Mouse (Mus musculus) kidney, postnatal 4 days (tissue): Measurements from ENCODE around the gene Vrk1.
A peak's percentile ranks its signal among the peaks of the same experiment; 100 is the strongest.

ENCODE experiments used
- DNase-seq, 2 experiments: peaks; one replicate each; pipeline ENCODE4 v3.0.0; 2021; ENCODE audit warnings: mixed read lengths in 2 of 2

The Vrk1 gene

GRCm38 (mm10) chr12:106010065-106010915 is at the start of gene Vrk1:
Vrk1 (plus strand) TSS chr12:106010228.
- DNase-seq: peak; percentile 95 to 97

GRCm38 (mm10) chr12:105960592-105961330 is 49.3 kb upstream of the Vrk1 start:
- no peak for DNase-seq

- DNase-seq: no peak
Observed at GRCm38 (mm10) chr12:105961667-105962066, 48.4 kb upstream of the Vrk1 start.

DNA sequence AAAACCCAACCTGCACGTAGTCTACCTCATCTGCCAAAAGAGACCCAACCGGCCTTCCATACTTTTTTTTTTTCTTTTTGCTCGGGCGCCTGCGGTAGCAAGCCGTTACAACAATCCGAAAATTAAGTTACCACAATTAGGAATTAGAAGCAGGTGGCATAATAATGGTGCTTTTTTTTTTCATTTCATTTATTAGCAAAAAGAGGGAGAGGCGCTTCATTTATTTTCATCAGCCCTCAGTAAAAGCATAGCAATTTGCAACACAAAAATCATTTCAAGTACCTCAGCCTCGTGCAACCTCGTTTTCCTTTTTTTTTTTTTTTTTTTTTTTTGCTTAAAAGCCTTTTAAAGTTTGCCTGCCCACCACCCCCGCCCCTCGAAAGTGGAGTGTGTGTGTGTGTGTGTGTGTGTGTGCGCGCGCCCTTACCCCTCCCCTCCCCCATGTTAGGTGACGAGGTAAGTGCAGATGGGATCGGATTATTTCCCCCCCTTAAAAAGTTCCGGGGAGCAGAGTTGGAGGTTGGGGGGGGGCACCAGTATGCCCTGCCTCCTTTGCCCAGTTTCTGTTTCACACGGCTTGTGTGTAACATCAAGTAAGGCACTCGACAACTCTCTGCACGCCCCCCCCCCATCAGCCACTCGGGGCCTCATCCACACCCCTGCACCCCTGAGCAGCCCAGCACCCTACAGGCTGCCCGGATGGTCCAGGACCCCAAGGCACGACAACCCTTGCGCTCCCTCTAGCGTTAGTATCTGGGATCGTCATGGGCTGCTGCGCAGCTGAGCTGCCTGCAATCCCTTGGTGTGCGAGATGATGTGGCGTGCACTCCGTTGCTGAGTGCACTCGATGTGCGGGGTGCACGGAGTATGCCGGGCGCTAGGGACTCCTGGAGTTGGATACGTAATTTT is 47.7 kb upstream of the Vrk1 start:
- peak; percentile 93 to 94 for DNase-seq

DNA sequence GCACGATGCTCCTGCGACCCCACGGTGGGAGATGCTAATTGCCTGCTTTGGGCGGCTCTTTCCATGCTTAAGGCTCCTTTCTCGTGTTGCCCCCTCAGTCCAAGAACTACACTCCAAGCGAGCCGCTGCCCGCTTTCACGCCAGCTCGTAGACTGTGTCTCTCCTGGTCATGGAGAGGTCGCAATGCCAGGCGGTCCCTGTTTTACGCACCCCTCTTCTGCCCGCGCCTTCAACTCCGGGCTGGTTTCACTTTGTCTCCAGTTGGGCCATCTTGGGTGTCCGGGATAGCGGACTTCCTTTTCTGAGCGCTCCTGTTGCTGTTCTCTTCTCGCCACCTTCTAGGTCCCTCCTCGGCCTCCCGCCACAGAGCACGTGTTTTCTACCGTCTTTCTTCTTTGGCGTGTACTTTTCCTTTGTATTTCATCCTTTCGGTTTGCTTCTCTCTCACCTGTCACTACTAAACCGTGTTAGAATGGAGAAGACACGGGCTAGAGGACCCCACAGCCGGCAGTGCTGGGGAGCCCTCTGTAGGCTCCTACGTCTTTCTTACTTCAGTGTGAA is 46.9 kb upstream of the Vrk1 start:
- peak in 1 of 2 experiments; percentile 59 for DNase-seq

DNA sequence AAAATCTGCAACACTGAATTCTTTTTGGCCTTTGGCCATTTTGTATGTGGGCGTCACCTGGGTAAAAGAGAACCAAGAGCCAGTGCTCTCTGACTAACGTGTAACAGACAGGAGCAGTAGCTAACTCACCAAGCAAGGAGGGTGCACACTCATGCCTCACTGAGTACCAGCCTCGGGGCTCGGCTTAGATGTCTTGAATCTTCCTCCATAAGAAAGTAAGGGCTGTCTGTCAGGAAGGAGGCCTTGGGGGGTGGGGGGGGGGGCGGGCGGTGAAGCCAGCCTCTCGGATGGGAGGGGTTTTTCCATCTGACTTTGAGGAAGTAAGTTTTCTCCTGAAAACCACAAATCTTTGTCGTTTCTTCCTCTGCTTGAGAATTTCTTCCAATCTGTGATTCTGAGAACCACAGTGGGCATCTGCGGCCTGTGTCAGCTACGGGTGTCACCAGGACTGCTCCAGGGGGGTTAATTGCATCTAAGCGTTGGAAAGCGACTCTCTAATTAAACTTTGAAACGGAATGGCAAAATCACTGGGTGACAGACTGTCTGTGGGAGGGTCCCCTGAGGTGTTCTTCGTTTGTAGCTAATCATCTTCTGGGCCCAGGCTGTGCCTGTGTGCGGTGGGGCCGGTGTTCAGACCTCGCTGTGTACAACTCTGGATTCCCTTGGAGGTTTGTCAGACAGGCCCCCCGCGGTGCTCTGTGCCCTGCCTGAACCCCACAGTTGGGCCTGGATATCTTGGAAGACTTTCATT is 43.0 kb upstream of the Vrk1 start:
- peak in 1 of 2 experiments; percentile 18 for DNase-seq

DNA sequence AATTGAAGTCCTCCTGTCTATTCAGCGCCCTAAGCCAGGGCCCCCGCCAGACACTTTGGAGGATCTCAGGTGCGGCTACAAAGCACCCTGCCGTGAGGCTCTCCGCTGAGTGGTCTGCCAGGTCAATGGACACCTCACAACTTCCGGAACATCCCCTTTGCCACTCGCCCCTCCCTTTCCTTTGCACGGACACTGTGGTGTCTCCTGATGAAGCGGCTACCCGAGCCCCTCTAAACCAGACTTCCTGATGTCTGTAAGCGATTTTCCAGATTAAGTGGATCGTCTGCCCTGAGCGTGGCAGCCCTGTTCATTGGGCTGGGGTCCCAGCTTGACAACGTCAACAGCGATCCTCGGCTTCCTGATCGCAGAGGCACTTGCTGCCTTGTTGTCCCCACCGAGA is 42.2 kb upstream of the Vrk1 start:
- DNase-seq: peak; percentile 25 to 44

- DNase-seq: no peak
Observed at GRCm38 (mm10) chr12:105971182-105971581, 38.8 kb upstream of the Vrk1 start.

DNA sequence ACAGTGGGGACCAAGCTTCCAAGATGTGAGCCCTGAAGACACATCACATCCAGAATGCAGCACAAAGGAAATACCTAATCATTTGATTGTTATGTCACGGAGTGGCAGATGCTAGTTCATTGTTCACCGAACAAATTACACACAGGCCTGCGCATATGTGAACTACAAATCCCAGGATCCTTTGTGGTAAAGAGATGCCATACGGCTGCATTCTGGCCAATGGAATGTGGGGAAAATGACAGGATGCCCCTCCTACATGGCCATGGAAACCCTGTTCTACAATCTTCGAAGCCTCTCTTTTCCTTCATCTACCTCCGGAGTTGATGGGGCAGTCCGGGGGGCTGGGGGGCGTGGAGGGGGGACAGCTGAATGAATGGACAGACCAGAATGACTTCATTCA is 37.4 kb upstream of the Vrk1 start:
- DNase-seq: no peak

DNA sequence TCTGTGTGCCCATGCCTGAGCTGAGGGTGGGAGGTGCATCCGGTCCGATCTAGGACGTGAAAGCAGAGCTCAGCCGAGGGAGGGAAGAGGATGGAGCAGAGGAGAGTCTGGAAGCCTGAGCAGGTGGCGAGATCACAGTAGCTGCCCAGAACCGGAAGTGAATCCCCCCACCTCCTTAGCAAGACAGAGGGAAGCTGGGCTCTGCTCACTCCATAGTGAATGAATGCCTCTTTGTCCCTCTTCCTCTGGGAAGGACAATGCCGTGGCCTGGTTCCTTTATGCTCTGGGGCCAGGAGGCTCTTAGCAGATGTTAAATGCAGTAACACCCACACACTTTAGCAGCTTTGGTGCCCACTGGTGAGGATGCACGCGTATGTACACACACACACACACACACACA is 36.3 kb upstream of the Vrk1 start:
- DNase-seq: no peak

DNA sequence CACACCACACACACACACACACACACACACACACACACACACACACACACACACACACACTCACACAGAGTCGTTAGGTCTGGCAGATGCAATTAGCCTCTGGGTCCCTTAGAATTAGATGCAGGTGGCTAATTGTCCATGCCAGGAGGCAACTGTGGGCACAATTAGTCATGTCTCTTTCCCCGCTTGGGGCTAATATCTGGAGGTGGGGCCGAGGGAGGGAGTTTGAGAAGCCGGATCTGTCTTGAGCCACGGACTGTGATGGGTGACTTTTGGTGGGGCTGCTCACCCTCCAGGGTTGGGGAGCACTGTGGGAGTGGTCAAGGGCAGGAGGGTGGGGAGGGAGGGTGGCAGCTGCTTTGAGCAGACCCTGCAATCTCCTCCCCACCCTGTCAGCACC is 35.9 kb upstream of the Vrk1 start:
- DNase-seq: no peak

DNA sequence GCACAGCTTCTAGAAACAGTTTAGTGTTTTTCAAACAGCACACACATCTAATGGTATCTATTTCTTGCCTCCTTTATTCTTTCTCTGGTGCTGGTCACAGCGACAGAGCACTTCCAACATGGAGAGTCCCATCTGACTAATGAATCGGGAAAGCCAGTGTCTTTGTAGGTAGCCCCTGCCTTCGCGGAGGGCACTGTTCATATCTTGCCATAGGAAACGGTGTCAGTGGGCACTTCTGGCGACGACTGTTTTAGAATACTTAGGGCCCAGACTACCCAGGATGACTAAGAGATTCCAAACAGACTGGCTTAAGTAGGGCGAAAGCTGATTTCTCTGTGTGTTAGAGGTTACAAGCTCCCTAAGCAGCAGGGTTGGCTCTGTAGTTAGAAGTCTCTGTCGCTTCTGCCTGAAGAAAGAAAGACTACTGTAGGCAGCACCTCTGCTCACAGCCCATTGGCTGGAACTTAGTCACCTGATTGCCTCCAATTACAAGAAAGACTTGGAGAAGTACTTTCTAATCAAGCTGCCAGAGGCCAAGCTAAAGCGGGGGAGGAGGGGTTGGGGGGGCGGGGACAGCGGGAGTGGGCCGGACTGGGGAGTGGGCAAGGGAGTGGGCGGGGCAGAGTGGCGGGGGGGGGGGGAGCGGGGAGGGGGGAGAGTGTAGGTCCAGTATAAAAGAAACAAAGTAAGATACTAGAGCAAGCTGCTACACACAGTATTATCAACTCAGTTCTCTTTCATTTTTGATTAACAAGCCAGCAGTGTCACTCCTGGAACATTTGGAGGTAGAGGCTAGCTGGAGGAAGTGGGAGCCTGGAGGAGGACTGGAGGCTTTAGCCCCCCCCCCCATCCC is 28.7 kb upstream of the Vrk1 start:
- peak in 1 of 2 experiments; percentile 31 for DNase-seq

DNA sequence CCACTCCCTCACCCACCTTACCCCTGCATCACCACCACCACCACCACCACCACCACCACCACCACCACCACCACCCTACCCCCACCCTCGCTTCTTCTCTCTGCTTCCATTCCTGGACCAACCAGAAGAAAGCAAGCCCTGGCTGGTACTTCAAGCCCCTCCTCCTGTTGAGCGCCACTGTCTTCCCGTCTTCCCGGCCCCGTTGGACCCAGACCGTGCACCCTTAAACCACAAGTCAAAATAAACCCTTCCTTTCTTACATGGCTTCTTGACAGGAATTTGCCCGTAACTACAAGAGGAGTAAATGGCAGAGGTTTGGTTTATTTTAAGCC is 28.1 kb upstream of the Vrk1 start:
- no peak for DNase-seq

- DNase-seq: no peak
Observed at GRCm38 (mm10) chr12:105982598-105982997, 27.4 kb upstream of the Vrk1 start.

GRCm38 (mm10) chr12:105983499-105983898 is 26.5 kb upstream of the Vrk1 start:
- no peak for DNase-seq

DNA sequence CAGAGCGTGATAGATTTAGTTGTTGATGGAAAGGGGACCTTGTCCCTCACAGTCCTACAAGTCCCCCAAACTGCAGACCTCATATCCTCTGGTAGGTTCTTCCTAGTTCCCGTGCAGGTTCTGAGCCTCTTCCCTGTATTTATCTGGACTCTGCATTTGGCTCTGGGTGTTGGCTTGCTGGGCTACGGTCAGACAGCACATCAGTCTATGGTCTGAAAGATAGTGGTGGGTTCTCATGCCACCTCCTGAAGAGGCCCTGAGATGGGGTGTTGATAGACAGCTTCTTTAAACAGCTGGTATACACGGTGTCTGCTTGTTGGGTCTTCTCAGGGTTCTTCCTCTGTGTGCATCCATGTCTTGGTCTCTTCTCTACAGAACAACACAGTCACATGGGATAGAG is 21.6 kb upstream of the Vrk1 start:
- DNase-seq: no peak

DNA sequence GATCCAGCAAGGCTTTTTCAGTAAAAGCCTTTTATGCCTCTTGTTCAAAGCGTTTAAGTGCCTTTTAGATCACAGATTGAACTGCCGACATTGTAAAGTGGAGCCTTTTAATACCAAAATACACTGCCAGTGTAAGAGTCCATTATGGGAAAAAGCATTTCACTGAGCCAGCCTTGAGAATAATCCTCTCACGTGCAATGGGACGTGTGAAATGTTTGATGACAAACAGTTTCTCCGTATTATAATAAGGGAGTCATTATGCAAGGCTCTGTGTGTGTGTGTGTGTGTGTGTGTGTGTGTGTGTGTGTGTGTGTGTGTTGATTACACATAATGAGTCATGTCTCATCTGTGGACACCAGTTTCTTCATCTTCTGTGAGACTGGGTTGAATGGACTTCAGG is 17.3 kb upstream of the Vrk1 start:
- no peak for DNase-seq

DNA sequence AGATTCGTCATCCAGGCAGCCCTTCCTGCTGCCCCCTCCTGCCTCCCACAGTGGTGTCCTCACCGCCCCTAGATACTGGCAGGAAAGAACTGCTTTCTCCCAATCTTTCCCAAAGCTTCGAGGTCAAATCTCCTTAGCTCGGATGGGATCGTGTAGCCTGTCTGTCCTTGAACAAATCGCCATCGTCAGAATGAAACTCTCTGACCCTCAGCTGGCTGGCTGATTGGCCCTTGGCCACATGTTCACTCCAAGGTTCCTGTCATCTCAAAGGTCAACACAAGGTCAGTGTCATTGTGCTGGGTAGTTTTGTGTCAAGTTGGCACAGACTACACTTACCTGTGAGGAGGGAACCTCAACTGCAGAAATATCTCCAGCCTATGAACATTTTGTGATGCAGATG is 16.7 kb upstream of the Vrk1 start:
- no peak for DNase-seq

- DNase-seq: no peak
Observed at GRCm38 (mm10) chr12:105995940-105996339, 14.1 kb upstream of the Vrk1 start.

DNA sequence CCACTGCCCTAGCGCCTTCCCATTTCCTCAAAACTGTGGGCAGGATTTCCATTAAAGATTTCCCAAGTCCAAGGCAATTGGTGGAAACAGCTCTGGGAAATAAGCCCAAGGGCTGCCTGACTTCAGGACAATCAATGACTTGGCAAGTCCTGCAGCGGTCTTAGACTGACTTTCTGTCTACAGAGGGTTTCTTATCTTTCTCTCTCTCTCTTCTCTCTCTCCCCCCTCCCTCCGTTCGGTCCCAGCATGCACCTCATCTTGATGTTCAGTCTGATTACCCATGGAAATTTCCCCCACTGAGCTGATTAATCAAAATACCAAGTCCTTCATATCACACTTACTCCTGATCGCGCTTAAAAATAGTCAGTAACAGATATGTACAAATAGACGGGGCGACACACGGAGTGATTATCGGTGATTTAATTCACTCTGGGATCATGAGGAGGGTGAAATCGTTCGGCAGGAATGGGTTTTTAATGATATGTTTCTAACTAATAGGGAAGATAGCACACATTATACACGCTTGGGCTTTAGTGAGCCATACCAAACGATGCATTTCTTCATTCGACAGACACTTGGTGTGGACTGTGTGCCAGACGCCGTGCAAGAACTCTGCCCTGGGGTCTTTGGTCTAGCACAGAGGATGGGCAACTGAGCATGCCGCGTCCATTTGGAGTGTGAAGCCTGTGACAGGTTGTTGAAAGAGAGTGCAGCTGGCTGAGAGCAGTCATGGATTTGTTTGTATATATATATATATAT is 12.8 kb upstream of the Vrk1 start:
- no peak for DNase-seq
